Comparison of ENCODE assay signal across 8 mouse cellular contexts in the genomic region with DNA sequence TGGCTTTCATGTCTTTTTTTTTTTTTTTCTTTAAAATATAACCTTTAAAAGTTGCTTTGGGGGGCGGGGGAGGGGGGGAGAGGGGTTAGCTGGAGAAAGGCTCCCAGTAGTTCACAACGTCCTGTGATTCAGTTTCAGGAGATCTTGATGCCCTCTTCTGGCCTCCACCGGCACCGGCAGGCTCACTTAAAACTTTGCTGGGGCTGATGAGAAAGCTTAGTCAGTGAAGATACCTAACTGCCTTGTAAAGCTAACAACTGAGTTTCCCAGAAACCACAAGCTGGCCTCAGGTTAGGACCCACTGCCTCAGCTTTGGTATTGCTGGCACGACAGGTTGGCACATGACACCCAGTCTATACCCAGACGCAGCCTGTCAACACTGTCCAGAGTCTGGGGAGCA. TPM values are rescaled to one million over a fixed set of nuclear protein-coding genes. Genes with fewer than 3 reads are reported as not detected.
DNase-seq lines count a peak whose midpoint lies in the region; ATAC-seq and TF ChIP-seq lines count a peak whose summit lies in the region.

No protein-coding gene starts in this region.

- no peaks in the 10 kb centered on the region for H3K36me3 ChIP-seq in forebrain, postnatal 0 days (ENCODE audit: insufficient read depth)
- no peaks in the 10 kb centered on the region for H3K36me3 ChIP-seq in forebrain, embryonic 14.5 days (ENCODE audit: control insufficient read depth, insufficient read depth, low read length)
- 0 out of 2 replicates have a peak, but pooled peaks cover 2% of the 10 kb centered on the region for H3K36me3 ChIP-seq in liver, postnatal 0 days (replicated peaks; ENCODE audit: insufficient read depth, low read length)
- H3K36me3 ChIP-seq in stomach, embryonic 14.5 days (ENCODE audit: control insufficient read depth, insufficient read depth, low read length): no peaks in the 10 kb centered on the region

- H3K4me3 ChIP-seq in forebrain, postnatal 0 days (ENCODE audit: low read depth, low read length): no peak overlapping the region
- no peak overlapping the region for H3K4me3 ChIP-seq in forebrain, embryonic 14.5 days (ENCODE audit: low read depth, low read length)
- peak overlapping the region; percentile 63 for H3K4me3 ChIP-seq in liver, postnatal 0 days (ENCODE audit: low read depth, low read length)
- H3K4me3 ChIP-seq in stomach, embryonic 14.5 days (ENCODE audit: low read depth, low read length): no peak overlapping the region

- no peaks in the 10 kb centered on the region for H3K4me1 ChIP-seq in forebrain, postnatal 0 days (ENCODE audit: insufficient read depth)
- H3K4me1 ChIP-seq in forebrain, embryonic 14.5 days (ENCODE audit: control insufficient read depth, insufficient read depth, low read length): peaks cover 8% of the 10 kb centered on the region
- peaks cover 19% of the 10 kb centered on the region for H3K4me1 ChIP-seq in liver, postnatal 0 days (ENCODE audit: insufficient read depth)
- H3K4me1 ChIP-seq in stomach, embryonic 14.5 days (ENCODE audit: control insufficient read depth, insufficient read depth, low read length): no peaks in the 10 kb centered on the region

- ATAC-seq in forebrain, postnatal 0 days: no peak
- no peak for ATAC-seq in forebrain, embryonic 14.5 days
- ATAC-seq in liver, postnatal 0 days: no peak
- no peak for ATAC-seq in stomach, embryonic 14.5 days (ENCODE audit: insufficient number of reproducible peaks, insufficient read depth, low FRiP score, low read depth)

- no peak for TF ChIP-seq EP300 in liver, postnatal 0 days (IDR thresholded peaks at IDR 0.05; ENCODE audit: low read depth)

- no peak overlapping the region for H3K4me2 ChIP-seq in forebrain, postnatal 0 days (ENCODE audit: low read depth)
- no peak overlapping the region for H3K4me2 ChIP-seq in forebrain, embryonic 14.5 days (ENCODE audit: low read length)
- H3K4me2 ChIP-seq in liver, postnatal 0 days (ENCODE audit: low read depth, low read length): peak overlapping the region; percentile 91
- H3K4me2 ChIP-seq in stomach, embryonic 14.5 days (replicated peaks; ENCODE audit: low read depth, low read length): peak overlapping the region; percentile 88; the same call in 1 of the 2 replicates

- H3K27me3 ChIP-seq in forebrain, postnatal 0 days (ENCODE audit: insufficient read depth, low read length): peaks cover 41% of the 10 kb centered on the region
- peaks cover 47% of the 10 kb centered on the region for H3K27me3 ChIP-seq in forebrain, embryonic 14.5 days (replicated peaks; ENCODE audit: control insufficient read depth, insufficient read depth, low read length)
- peaks cover 16% of the 10 kb centered on the region for H3K27me3 ChIP-seq in liver, postnatal 0 days (ENCODE audit: insufficient read depth, low read length)
- H3K27me3 ChIP-seq in stomach, embryonic 14.5 days (ENCODE audit: control insufficient read depth, insufficient read depth, low read length): peaks cover 12% of the 10 kb centered on the region

- no peak for DNase-seq in forebrain, postnatal 0 days
- DNase-seq in forebrain, embryonic 14.5 days (ENCODE audit: low spot score): no peak
- DNase-seq in adrenal gland, postnatal 14 days: peak; percentile 81
- peak; percentile 73 for DNase-seq in induced T-regulatory cell, adult 2 months (ENCODE audit: low read depth)
- peak; percentile 51 for DNase-seq in liver, postnatal 0 days
- no peak for DNase-seq in retina, postnatal 1 day
- no peak for DNase-seq in right cerebral cortex, postnatal 4 days

- WGBS in forebrain, postnatal 0 days: 18% methylated on average over 6 of the region's 6 CpGs
- WGBS in forebrain, embryonic 14.5 days: 27% methylated on average over 6 of the region's 6 CpGs
- WGBS in liver, postnatal 0 days (ENCODE audit: insufficient replicate concordance): 16% methylated on average over 6 of the region's 6 CpGs
- WGBS in stomach, embryonic 14.5 days: 18% methylated on average over 6 of the region's 6 CpGs

- H3K9me3 ChIP-seq in forebrain, postnatal 0 days (ENCODE audit: low read length): no peaks in the 10 kb centered on the region
- no peaks in the 10 kb centered on the region for H3K9me3 ChIP-seq in forebrain, embryonic 14.5 days (replicated peaks; ENCODE audit: control insufficient read depth, low read length)
- H3K9me3 ChIP-seq in liver, postnatal 0 days (ENCODE audit: low read length): no peaks in the 10 kb centered on the region
- no peaks in the 10 kb centered on the region for H3K9me3 ChIP-seq in stomach, embryonic 14.5 days (ENCODE audit: control insufficient read depth, low read depth, low read length)

- H3K9ac ChIP-seq in forebrain, postnatal 0 days: no peak overlapping the region
- H3K9ac ChIP-seq in forebrain, embryonic 14.5 days (ENCODE audit: low read length): no peak overlapping the region
- H3K9ac ChIP-seq in liver, postnatal 0 days (replicated peaks): no peak overlapping the region
- H3K9ac ChIP-seq in stomach, embryonic 14.5 days (replicated peaks; ENCODE audit: low read depth, low read length): no peak overlapping the region

- peak; percentile 28; the same call in 1 of the 2 replicates for TF ChIP-seq CTCF in forebrain, postnatal 0 days (IDR thresholded peaks at IDR 0.05; ENCODE audit: low read depth)
- peak; percentile 56 for TF ChIP-seq CTCF in liver, postnatal 0 days (IDR thresholded peaks at IDR 0.05; ENCODE audit: low read depth)

- no peak overlapping the region for H3K27ac ChIP-seq in forebrain, postnatal 0 days (ENCODE audit: low read depth, low read length)
- no peak overlapping the region for H3K27ac ChIP-seq in forebrain, embryonic 14.5 days (ENCODE audit: low read depth, low read length)
- H3K27ac ChIP-seq in liver, postnatal 0 days (ENCODE audit: low read depth): 0 out of 2 replicates have a peak overlapping the region, but pooled peaks have one; percentile 71
- H3K27ac ChIP-seq in stomach, embryonic 14.5 days (ENCODE audit: low read length): no peak overlapping the region

RNA-seq across cellular contexts. Expression of a gene that starts 0.9 kb away (rescaled TPM):
- 2.3 and 6.2 TPM in 2 replicates for total RNA-seq in forebrain, postnatal 0 days (2014; rRNA removed)
- polyA plus RNA-seq in forebrain, postnatal 0 days (2015; fragmentation: Nextera tagmentation; extraction: Ambion mirVana): 3.9 TPM in 2 replicates
- 1.6 and 2.5 TPM in 2 replicates for polyA plus RNA-seq in forebrain, embryonic 14.5 days (2014; fragmentation: Nextera tagmentation; extraction: Ambion mirVana)
- total RNA-seq in adrenal gland, postnatal 14 days (2021): 45.7 and 50.1 TPM in 2 replicates
- polyA plus RNA-seq in liver, postnatal 0 days (2015; fragmentation: Nextera tagmentation; extraction: Ambion mirVana): 21.7 and 24.8 TPM in 2 replicates
- polyA plus RNA-seq in stomach, embryonic 14.5 days (2014; fragmentation: Nextera tagmentation; extraction: Ambion mirVana): 33.3 and 36.8 TPM in 2 replicates

RNA-seq across cellular contexts. Expression of a gene that starts 22.5 kb away (rescaled TPM):
- total RNA-seq in forebrain, postnatal 0 days (2014; rRNA removed): 81.9 and 92.3 TPM in 2 replicates
- 162 and 190 TPM in 2 replicates for polyA plus RNA-seq in forebrain, postnatal 0 days (2015; fragmentation: Nextera tagmentation; extraction: Ambion mirVana)
- 210 and 254 TPM in 2 replicates for polyA plus RNA-seq in forebrain, embryonic 14.5 days (2014; fragmentation: Nextera tagmentation; extraction: Ambion mirVana)
- 208 and 209 TPM in 2 replicates for total RNA-seq in adrenal gland, postnatal 14 days (2021)
- polyA plus RNA-seq in liver, postnatal 0 days (2015; fragmentation: Nextera tagmentation; extraction: Ambion mirVana): 145 and 146 TPM in 2 replicates
- polyA plus RNA-seq in stomach, embryonic 14.5 days (2014; fragmentation: Nextera tagmentation; extraction: Ambion mirVana): 232 and 245 TPM in 2 replicates

RNA-seq across cellular contexts. Expression of a gene that starts 31.7 kb away (rescaled TPM):
- total RNA-seq in forebrain, postnatal 0 days (2014; rRNA removed): 1.4 and 1.6 TPM in 2 replicates
- polyA plus RNA-seq in forebrain, postnatal 0 days (2015; fragmentation: Nextera tagmentation; extraction: Ambion mirVana): 0.58 and 1.4 TPM in 2 replicates
- 0.18 and 0.66 TPM in 2 replicates for polyA plus RNA-seq in forebrain, embryonic 14.5 days (2014; fragmentation: Nextera tagmentation; extraction: Ambion mirVana)
- 3.6 and 14.8 TPM in 2 replicates for total RNA-seq in adrenal gland, postnatal 14 days (2021)
- 16.2 and 20.3 TPM in 2 replicates for polyA plus RNA-seq in liver, postnatal 0 days (2015; fragmentation: Nextera tagmentation; extraction: Ambion mirVana)
- polyA plus RNA-seq in stomach, embryonic 14.5 days (2014; fragmentation: Nextera tagmentation; extraction: Ambion mirVana): 3.2 and 6.6 TPM in 2 replicates

RNA-seq across cellular contexts. Expression of a gene that starts 37.9 kb away (rescaled TPM):
- 72.4 and 77.4 TPM in 2 replicates for total RNA-seq in forebrain, postnatal 0 days (2014; rRNA removed)
- 32.2 and 33.3 TPM in 2 replicates for polyA plus RNA-seq in forebrain, postnatal 0 days (2015; fragmentation: Nextera tagmentation; extraction: Ambion mirVana)
- 36.9 and 42.0 TPM in 2 replicates for polyA plus RNA-seq in forebrain, embryonic 14.5 days (2014; fragmentation: Nextera tagmentation; extraction: Ambion mirVana)
- 17.2 and 17.8 TPM in 2 replicates for total RNA-seq in adrenal gland, postnatal 14 days (2021)
- 0.74 and 0.79 TPM in 2 replicates for polyA plus RNA-seq in liver, postnatal 0 days (2015; fragmentation: Nextera tagmentation; extraction: Ambion mirVana)
- 9.3 and 9.6 TPM in 2 replicates for polyA plus RNA-seq in stomach, embryonic 14.5 days (2014; fragmentation: Nextera tagmentation; extraction: Ambion mirVana)

RNA-seq across cellular contexts. Expression of a gene that starts 50.1 kb away (rescaled TPM):
- 0.62 and 5.1 TPM in 2 replicates for total RNA-seq in forebrain, postnatal 0 days (2014; rRNA removed)
- polyA plus RNA-seq in forebrain, postnatal 0 days (2015; fragmentation: Nextera tagmentation; extraction: Ambion mirVana): 0.81 and 1.2 TPM in 2 replicates
- 0.60 and 0.88 TPM in 2 replicates for polyA plus RNA-seq in forebrain, embryonic 14.5 days (2014; fragmentation: Nextera tagmentation; extraction: Ambion mirVana)
- 26.1 and 32.9 TPM in 2 replicates for total RNA-seq in adrenal gland, postnatal 14 days (2021)
- polyA plus RNA-seq in liver, postnatal 0 days (2015; fragmentation: Nextera tagmentation; extraction: Ambion mirVana): 29.5 and 31.5 TPM in 2 replicates
- polyA plus RNA-seq in stomach, embryonic 14.5 days (2014; fragmentation: Nextera tagmentation; extraction: Ambion mirVana): 6.2 and 25.7 TPM in 2 replicates

Comparison
In these comparisons a context has a peak if more than half of its experiments do, and no peak if none do; other contexts are left out.
1. DNase-seq: peak in adrenal gland, postnatal 14 days (single experiment), induced T-regulatory cell, adult 2 months (single experiment) and liver, postnatal 0 days (single experiment); none in forebrain, postnatal 0 days (single experiment), forebrain, embryonic 14.5 days (single experiment), retina, postnatal 1 day (single experiment) and right cerebral cortex, postnatal 4 days (single experiment).
2. H3K4me2 ChIP-seq: peak in liver, postnatal 0 days (single experiment) and stomach, embryonic 14.5 days (single experiment); none in forebrain, postnatal 0 days (single experiment) and forebrain, embryonic 14.5 days (single experiment).